Mouse (Mus musculus) cerebellum, adult 11 months (tissue): Measurements from ENCODE around the gene Snx19.

ENCODE experiments used
- DNase-seq: peaks from one replicate; pipeline ENCODE4 v3.0.0; 2022

Gene Snx19

DNA sequence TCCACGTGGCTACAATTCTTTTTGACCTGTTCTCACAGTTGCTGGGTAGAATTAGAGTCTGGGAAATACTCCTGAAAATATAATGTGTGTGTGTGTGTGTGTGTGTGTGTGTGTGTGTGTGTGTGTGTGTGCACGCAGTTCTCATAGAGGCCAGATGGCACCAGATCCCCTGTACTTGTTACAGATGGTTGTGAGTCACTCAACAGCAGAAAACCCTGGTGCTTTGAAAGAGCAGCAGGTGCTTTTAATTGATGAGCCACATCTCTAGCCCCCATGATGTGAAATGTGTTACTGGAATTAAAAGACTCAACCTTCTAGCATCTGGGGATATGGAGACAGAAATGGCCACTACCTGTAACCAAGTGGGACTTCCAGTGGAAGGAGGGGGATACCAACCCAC, 58.3 kb downstream of the Snx19 start:
- no peak for DNase-seq

DNA sequence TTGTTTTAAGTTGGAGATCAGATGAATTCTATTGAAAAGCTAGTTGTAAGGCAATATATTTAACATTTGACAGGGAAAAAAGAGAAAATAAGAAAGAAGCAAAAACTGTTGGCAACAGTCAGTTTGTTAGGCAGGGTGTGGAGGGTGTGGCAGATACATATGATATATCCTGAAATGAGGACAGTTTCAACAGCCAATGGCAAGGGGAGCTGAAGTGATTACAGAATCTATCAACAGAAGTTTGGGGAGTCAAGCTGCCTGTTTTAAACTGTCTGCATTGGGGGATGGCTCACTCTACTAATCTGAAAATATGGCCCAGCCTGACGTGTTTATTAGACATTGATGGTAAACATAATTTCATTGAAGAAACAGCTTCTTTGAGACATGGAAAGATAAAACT, 61.5 kb downstream of the Snx19 start:
- no peak for DNase-seq

DNA sequence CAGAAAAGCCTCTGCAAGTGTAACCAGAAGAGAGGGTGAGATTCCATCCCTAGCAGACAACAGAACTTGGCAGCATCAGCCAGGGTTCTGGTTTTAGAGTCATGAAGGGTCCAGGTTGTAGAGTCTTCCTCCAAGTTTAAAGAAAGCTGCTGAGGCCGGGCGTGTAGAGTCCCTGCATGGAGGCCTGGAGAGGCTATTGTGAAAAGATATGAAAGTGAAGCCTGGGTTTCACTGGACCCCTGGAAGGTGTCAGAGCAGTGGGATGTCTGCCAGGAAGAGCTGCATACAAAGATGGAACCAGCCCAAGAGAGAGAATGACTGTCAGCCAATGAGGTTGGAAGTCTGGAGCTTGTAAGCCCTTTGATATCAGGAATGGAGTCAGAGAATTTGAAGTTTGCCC, 67.5 kb downstream of the Snx19 start:
- DNase-seq: no peak

DNA sequence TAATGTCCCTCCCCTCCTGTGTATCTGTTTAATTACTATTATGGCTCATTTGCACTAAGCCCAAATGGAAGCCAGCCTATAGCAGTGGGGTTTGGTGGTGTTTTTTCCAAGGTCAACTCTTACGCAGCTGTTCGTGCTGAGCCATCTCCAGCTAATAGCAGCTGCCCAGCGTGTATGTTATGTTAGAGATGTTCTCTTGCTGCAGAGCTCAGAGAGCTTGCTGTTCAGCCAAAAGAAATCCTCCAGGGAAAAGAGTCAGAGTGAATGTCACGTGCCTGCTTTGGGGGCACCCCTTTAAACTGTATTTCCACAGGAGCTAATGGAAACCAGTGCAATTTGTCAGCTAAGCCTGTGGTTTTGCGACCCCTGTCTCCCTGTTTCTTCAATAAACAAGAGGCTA, 82.1 kb downstream of the Snx19 start:
- DNase-seq: no peak

- no peak for DNase-seq
These were observed 89.0 kb downstream of the Snx19 start for GRCm38 (mm10) chr9:30515953-30516352.
